Mouse (Mus musculus) inflammation-experienced regulatory T-cells, adult 16 weeks (primary cell): Measurements from ENCODE around the gene Gm10486. TPM values are rescaled to one million over a fixed set of nuclear protein-coding genes. Genes with fewer than 3 reads are reported as not detected.

Source experiments
- polyA plus RNA-seq: library from polyadenylated mRNA; unstranded; fragments of 100-300 nt; shearing (Covaris generic); gene quantifications from one replicate; pipeline ENCODE4 v1.2.1, GENCODE M21; 2017

The Gm10486 gene
- not detected for polyA plus RNA-seq

DNA sequence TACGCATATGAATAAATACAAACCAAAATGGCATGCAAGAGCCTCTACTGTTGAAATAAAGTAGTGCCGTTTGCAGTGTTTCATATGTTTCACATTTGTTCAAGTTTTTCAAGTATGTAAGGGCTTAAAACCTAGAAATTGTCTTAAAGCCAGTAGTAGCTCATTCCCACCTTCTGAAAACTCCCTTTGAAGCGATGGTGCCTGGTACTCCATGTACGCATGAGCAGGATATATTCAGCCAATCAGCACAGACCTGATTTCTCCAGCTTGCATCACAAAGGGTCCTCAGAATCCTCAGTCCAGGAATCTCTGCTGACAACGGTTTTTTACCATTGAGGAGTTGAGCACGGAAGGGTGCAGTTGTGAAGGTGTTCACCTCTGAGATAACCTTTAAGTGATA is at the start of gene Gm10486:
TSS of gene Gm10486 (plus strand) at position 301 of the 400 bp plus-strand sequence.

